Mouse (Mus musculus) spleen, adult 2 months (tissue): Measurements from ENCODE around the gene Perm1.

ENCODE experiments used
- CTCF ChIP-seq: fragments of 200-500 bp; IDR thresholded peaks from 2 replicates; pipeline ENCODE4 v1.5.1; 2011; ENCODE audit warnings: mild to moderate bottlenecking, inconsistent platforms; ENCODE audit not compliant: insufficient read depth, insufficient read length, insufficient replicate concordance; ENCODE audit errors: extremely low read depth
- POLR2A ChIP-seq: fragments of 200-500 bp; IDR thresholded peaks from 2 replicates; pipeline ENCODE4 v1.6.1; 2011; ENCODE audit warnings: low read depth, low read length, inconsistent platforms

DNA sequence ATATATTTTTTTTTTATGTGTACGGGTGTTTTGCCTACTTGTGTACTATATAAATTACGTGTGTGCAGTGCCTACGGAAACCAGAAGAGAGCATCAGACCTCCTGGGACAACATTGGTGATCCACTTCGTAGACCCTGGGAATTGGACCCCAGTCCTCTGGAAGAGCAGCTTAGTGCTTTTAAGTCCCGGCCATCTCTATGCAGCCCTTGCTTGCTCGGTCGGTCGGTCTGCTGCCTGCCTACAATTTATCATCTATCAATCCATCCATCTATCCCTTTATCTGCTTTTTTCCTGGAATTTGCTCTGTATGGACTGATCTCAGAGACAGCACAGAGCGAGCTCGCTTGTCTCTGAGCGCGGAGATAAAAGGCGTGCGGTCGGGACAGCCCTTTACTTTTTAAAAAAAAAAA is 19.7 kb downstream of the Perm1 start:
- TF ChIP-seq CTCF (no peak), POLR2A (no peak)
